Mouse (Mus musculus) hindbrain, embryonic 13.5 days (tissue): ENCODE measurements at regions not wholly inside any gene's neighbourhood (a gene's known extent, or its start where the extent isn't known, plus 50 kb on each side); places are given as distances from the start of the nearest gene placed in this dataset.

ENCODE experiments used
- ATAC-seq: fragments of 200-750 bp; cut with Nextera tagmentation; 2 replicates; pipeline ENCODE4 v1.8.0; 2017; ENCODE audit warnings: moderate TSS enrichment; ENCODE audit not compliant: low FRiP score
- H3K27ac ChIP-seq: fragments of 300-500 bp; sonication (generic); 2 replicates; pipeline ENCODE4 v1.5.1; 2015; ENCODE audit warnings: inconsistent platforms, mild to moderate bottlenecking, moderate library complexity
- H3K27me3 ChIP-seq: fragments of 300-500 bp; sonication (generic); 2 replicates; pipeline ENCODE4 v1.6.1; 2015; ENCODE audit warnings: mild to moderate bottlenecking, inconsistent platforms
- H3K36me3 ChIP-seq: fragments of 300-500 bp; sonication (generic); 2 replicates; pipeline ENCODE4 v1.6.1; 2015; ENCODE audit warnings: mild to moderate bottlenecking, inconsistent platforms
- H3K4me1 ChIP-seq: fragments of 300-500 bp; sonication (generic); replicated peaks from 2 replicates; pipeline ENCODE4 v1.6.1; 2015; ENCODE audit warnings: inconsistent platforms
- H3K4me2 ChIP-seq: fragments of 300-500 bp; sonication (generic); 2 replicates; pipeline ENCODE4 v1.6.1; 2015; ENCODE audit warnings: inconsistent platforms, mild to moderate bottlenecking, moderate library complexity
- H3K4me3 ChIP-seq: fragments of 300-500 bp; sonication (generic); 2 replicates; pipeline ENCODE4 v1.5.1; 2015; ENCODE audit warnings: mild to moderate bottlenecking, inconsistent platforms
- H3K9ac ChIP-seq: fragments of 300-500 bp; sonication (generic); 2 replicates; pipeline ENCODE4 v1.6.1; 2015; ENCODE audit warnings: mild to moderate bottlenecking, inconsistent platforms
- H3K9me3 ChIP-seq: fragments of 300-500 bp; sonication (generic); 2 replicates; pipeline ENCODE4 v1.6.1; 2016; ENCODE audit warnings: inconsistent platforms
- WGBS: fragments of 180-500 bp; shearing (Covaris S2); methylation state at CpG from one replicate; pipeline ENCODE4 v1.1.7; 2015; 5-methylcytosine and 5-hydroxymethylcytosine counted together

- H3K36me3 ChIP-seq: no peaks in the 10 kb centered on the region
- no peaks in the 10 kb centered on the region for H3K9me3 ChIP-seq
- no peaks in the 10 kb centered on the region for H3K4me1 ChIP-seq
- H3K27me3 ChIP-seq: no peaks in the 10 kb centered on the region
- H3K4me2 ChIP-seq: no peak overlapping the region
- 88% methylated on average over 2 of the region's 2 CpGs for WGBS
- H3K9ac ChIP-seq: no peak overlapping the region
- H3K27ac ChIP-seq: no peak overlapping the region
- no peak overlapping the region for H3K4me3 ChIP-seq
- no peak for ATAC-seq
Observed at GRCm38 (mm10) chr9:94589672-94590071, 51.8 kb upstream of the 1190002N15Rik start.

GRCm38 (mm10) chr9:94604993-94605392, 64.7 kb upstream of the Slc9a9 start:
- H3K27ac ChIP-seq: no peak overlapping the region
- no peaks in the 10 kb centered on the region for H3K9me3 ChIP-seq
- peaks cover 2% of the 10 kb centered on the region; the same call in 1 of the 2 replicates for H3K4me1 ChIP-seq
- no peak overlapping the region for H3K4me2 ChIP-seq
- no peak overlapping the region for H3K4me3 ChIP-seq
- no peak for ATAC-seq
- H3K27me3 ChIP-seq: no peaks in the 10 kb centered on the region
- WGBS: 95% methylated on average over 2 of the region's 2 CpGs
- no peak overlapping the region for H3K9ac ChIP-seq
- no peaks in the 10 kb centered on the region for H3K36me3 ChIP-seq

- H3K4me3 ChIP-seq: no peak overlapping the region
- H3K9ac ChIP-seq: no peak overlapping the region
- peaks cover 12% of the 10 kb centered on the region for H3K4me1 ChIP-seq
- no peak overlapping the region for H3K4me2 ChIP-seq
- 78% methylated on average over 2 of the region's 2 CpGs for WGBS
- H3K9me3 ChIP-seq: no peaks in the 10 kb centered on the region
- ATAC-seq: no peak
- no peak overlapping the region for H3K27ac ChIP-seq
- no peaks in the 10 kb centered on the region for H3K27me3 ChIP-seq
- H3K36me3 ChIP-seq: no peaks in the 10 kb centered on the region
Observed at GRCm38 (mm10) chr9:94606422-94606821, 63.3 kb upstream of the Slc9a9 start.

GRCm38 (mm10) chr9:94607011-94607749, 62.5 kb upstream of the Slc9a9 start:
- ATAC-seq: no peak
- Histone ChIP-seq H3K36me3 (no peaks in the 10 kb centered on the region), H3K9me3 (no peaks in the 10 kb centered on the region), H3K27ac (no peak overlapping the region), H3K4me3 (no peak overlapping the region), H3K4me2 (no peak overlapping the region), H3K9ac (no peak overlapping the region), H3K4me1 (peaks cover 12% of the 10 kb centered on the region), H3K27me3 (no peaks in the 10 kb centered on the region)
- WGBS: 88% methylated on average over 13 of the region's 13 CpGs

GRCm38 (mm10) chr9:94607750-94608106, 62.0 kb upstream of the Slc9a9 start:
- Histone ChIP-seq H3K4me2 (no peak overlapping the region), H3K27ac (no peak overlapping the region), H3K4me3 (no peak overlapping the region), H3K4me1 (peaks cover 12% of the 10 kb centered on the region), H3K36me3 (no peaks in the 10 kb centered on the region), H3K9ac (no peak overlapping the region), H3K9me3 (no peaks in the 10 kb centered on the region), H3K27me3 (no peaks in the 10 kb centered on the region)
- no peak for ATAC-seq
- WGBS: 77% methylated on average over 2 of the region's 2 CpGs

- H3K4me1 ChIP-seq: peaks cover 12% of the 10 kb centered on the region
- no peak overlapping the region for H3K27ac ChIP-seq
- no peaks in the 10 kb centered on the region for H3K27me3 ChIP-seq
- 73% methylated on average over 3 of the region's 3 CpGs for WGBS
- no peaks in the 10 kb centered on the region for H3K9me3 ChIP-seq
- no peak for ATAC-seq
- no peak overlapping the region for H3K4me2 ChIP-seq
- no peak overlapping the region for H3K9ac ChIP-seq
- H3K36me3 ChIP-seq: no peaks in the 10 kb centered on the region
- no peak overlapping the region for H3K4me3 ChIP-seq
Observed at GRCm38 (mm10) chr9:94610101-94610500, 59.6 kb upstream of the Slc9a9 start.

- no peak overlapping the region for H3K9ac ChIP-seq
- H3K9me3 ChIP-seq: no peaks in the 10 kb centered on the region
- WGBS: 20% methylated on average over 5 of the region's 5 CpGs
- peaks cover 12% of the 10 kb centered on the region for H3K4me1 ChIP-seq
- H3K4me2 ChIP-seq: 0 out of 2 replicates have a peak overlapping the region, but pooled peaks have one; percentile 19
- H3K27me3 ChIP-seq: no peaks in the 10 kb centered on the region
- no peak overlapping the region for H3K4me3 ChIP-seq
- peak; percentile 80 for ATAC-seq
- peak overlapping the region; percentile 66 for H3K27ac ChIP-seq
- no peaks in the 10 kb centered on the region for H3K36me3 ChIP-seq
Observed at GRCm38 (mm10) chr9:94610600-94611337, 58.9 kb upstream of the Slc9a9 start.

GRCm38 (mm10) chr9:94613891-94614671, 55.6 kb upstream of the Slc9a9 start:
- WGBS: 39% methylated on average over 6 of the region's 6 CpGs
- peak; percentile 63 for ATAC-seq
- Histone ChIP-seq H3K9ac (no peak overlapping the region), H3K4me3 (no peak overlapping the region), H3K36me3 (no peaks in the 10 kb centered on the region), H3K9me3 (no peaks in the 10 kb centered on the region), H3K27ac (no peak overlapping the region), H3K4me2 (no peak overlapping the region), H3K4me1 (peaks cover 12% of the 10 kb centered on the region), H3K27me3 (no peaks in the 10 kb centered on the region)

- no peak overlapping the region for H3K9ac ChIP-seq
- 88% methylated on average over 11 of the region's 11 CpGs for WGBS
- H3K9me3 ChIP-seq: no peaks in the 10 kb centered on the region
- no peak overlapping the region for H3K4me2 ChIP-seq
- no peak overlapping the region for H3K4me3 ChIP-seq
- no peak for ATAC-seq
- H3K27ac ChIP-seq: no peak overlapping the region
- H3K36me3 ChIP-seq: no peaks in the 10 kb centered on the region
- H3K27me3 ChIP-seq: no peaks in the 10 kb centered on the region
- H3K4me1 ChIP-seq: peaks cover 8% of the 10 kb centered on the region
Observed at GRCm38 (mm10) chr9:94615205-94615604, 54.5 kb upstream of the Slc9a9 start.

GRCm38 (mm10) chr9:94618079-94618786, 51.5 kb upstream of the Slc9a9 start:
- H3K36me3 ChIP-seq: no peaks in the 10 kb centered on the region
- no peak overlapping the region for H3K27ac ChIP-seq
- 87% methylated on average over 6 of the region's 6 CpGs for WGBS
- ATAC-seq: no peak
- no peaks in the 10 kb centered on the region for H3K9me3 ChIP-seq
- H3K4me2 ChIP-seq: no peak overlapping the region
- H3K4me3 ChIP-seq: no peak overlapping the region
- no peaks in the 10 kb centered on the region for H3K27me3 ChIP-seq
- H3K9ac ChIP-seq: no peak overlapping the region
- H3K4me1 ChIP-seq: no peaks in the 10 kb centered on the region
